Mouse (Mus musculus): Measurements from ENCODE around the gene Cdc34. TPM values are rescaled to one million over a fixed set of nuclear protein-coding genes. Genes with fewer than 3 reads are reported as not detected.

Cdc34 gene
- total RNA-seq, 1 experiment, result 507 TPM

DNA sequence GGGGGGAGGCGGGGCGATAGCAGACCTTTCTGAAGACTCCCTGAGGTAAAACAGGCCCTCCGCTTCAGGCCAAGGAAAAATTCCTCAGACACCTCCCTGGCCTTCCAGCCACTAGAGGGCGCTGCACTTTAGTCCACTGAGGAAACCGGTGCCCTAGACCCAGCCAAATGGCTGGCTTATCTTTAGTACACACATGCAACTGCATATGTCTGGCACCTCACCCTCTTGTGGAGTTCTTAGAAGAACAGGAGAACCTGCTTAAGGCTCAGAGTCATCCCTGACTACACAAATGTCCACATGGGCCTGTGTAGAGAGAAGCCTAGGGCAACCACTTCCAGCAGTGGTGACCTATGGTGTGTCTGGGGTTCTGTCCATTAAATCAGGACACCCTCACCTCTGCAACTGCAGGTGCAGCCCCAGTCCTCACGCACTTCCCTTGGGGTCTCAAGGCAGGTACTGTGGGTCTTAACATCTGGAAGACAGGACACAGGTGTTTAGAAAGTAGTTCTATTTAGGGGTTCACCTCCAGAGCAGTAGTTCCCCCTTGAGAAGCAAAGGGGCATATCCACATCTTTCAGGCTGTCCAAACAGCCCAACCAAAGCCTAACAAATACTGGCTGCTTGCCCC lies 30.6 kb downstream of the Cdc34 start:
- TF ChIP-seq ZC3H11A (IDR thresholded peaks at IDR 0.05; ENCODE audit: borderline replicate concordance, low read depth, low read length) (no peak), CHD2 (IDR thresholded peaks at IDR 0.05; ENCODE audit: low read depth, low read length) (no peak), MAFK (IDR thresholded peaks at IDR 0.05; ENCODE audit: insufficient read depth, low read depth, low read length) (no peak), ZNF384 (IDR thresholded peaks at IDR 0.05; ENCODE audit: low read depth, low read length) (no peak), HCFC1 (IDR thresholded peaks at IDR 0.05; ENCODE audit: borderline replicate concordance, insufficient read depth, low read length) (no peak)
- no peak overlapping the region for H3K9ac ChIP-seq (ENCODE audit: insufficient read depth, low read depth, low read length, poor library complexity, severe bottlenecking)
- peak; percentile 89 for DNase-seq (ENCODE audit: low read depth, low spot score)
- H3K36me3 ChIP-seq (ENCODE audit: control insufficient read depth, insufficient read depth, low read length, poor library complexity, severe bottlenecking), result peaks cover 37% of the 10 kb centered on the region
- no peak overlapping the region for H3K27ac ChIP-seq (ENCODE audit: insufficient read depth, low read depth, low read length, poor library complexity, severe bottlenecking)
- H3K4me3 ChIP-seq (ENCODE audit: insufficient read depth in 1 of 2, low read depth in 1 of 2, low read length in 2 of 2, poor library complexity in 1 of 2, severe bottlenecking in 1 of 2), result no peak overlapping the region
- peaks cover under 1 to 8% of the 10 kb centered on the region in 2 experiments; a peak in 2 of 4 replicates for H3K4me1 ChIP-seq (ENCODE audit: control insufficient read depth in 2 of 2, insufficient read depth in 2 of 2, low read length in 2 of 2, poor library complexity in 1 of 2)
- in situ Hi-C loops (cut with MboI; ENCODE audit: low sequenced_read_pairs in 2 of 2, unreplicated experiment in 2 of 2), result no loop called here
- no peaks in the 10 kb centered on the region for H3K9me3 ChIP-seq (ENCODE audit: control insufficient read depth, insufficient read depth, low read depth, low read length)

DNA sequence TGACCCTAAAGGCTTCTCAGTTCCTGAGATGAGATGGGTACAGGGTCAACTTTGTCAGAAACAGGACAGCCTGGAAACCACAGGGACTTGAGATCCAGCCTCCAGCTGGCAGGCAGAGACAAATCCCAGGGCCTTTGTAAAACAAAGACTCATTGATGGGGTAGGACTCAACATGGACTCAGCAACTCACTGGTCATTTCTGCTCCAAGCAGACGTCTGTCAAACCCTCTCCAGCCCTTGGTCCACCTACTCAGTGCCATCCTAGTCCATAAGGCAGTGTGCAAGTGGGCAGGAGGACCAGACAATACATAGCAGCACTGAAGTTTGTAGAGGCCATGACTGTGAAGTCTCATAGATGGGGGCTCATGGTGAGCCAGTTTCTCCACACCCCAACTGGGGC lies 31.2 kb downstream of the Cdc34 start:
- peaks cover 0 to 10% of the 10 kb centered on the region in 2 experiments; a peak in 1 of 4 replicates for H3K4me1 ChIP-seq (ENCODE audit: control insufficient read depth in 2 of 2, insufficient read depth in 2 of 2, low read length in 2 of 2, poor library complexity in 1 of 2)
- H3K27ac ChIP-seq (ENCODE audit: insufficient read depth, low read depth, low read length, poor library complexity, severe bottlenecking), result no peak overlapping the region
- no peaks in the 10 kb centered on the region for H3K9me3 ChIP-seq (ENCODE audit: control insufficient read depth, insufficient read depth, low read depth, low read length)
- in situ Hi-C loops (cut with MboI; ENCODE audit: low sequenced_read_pairs in 2 of 2, unreplicated experiment in 2 of 2), result no loop called here
- H3K9ac ChIP-seq (ENCODE audit: insufficient read depth, low read depth, low read length, poor library complexity, severe bottlenecking), result no peak overlapping the region
- H3K36me3 ChIP-seq (ENCODE audit: control insufficient read depth, insufficient read depth, low read length, poor library complexity, severe bottlenecking), result peaks cover 37% of the 10 kb centered on the region
- H3K4me3 ChIP-seq (ENCODE audit: insufficient read depth in 1 of 2, low read depth in 1 of 2, low read length in 2 of 2, poor library complexity in 1 of 2, severe bottlenecking in 1 of 2), result no peak overlapping the region
- DNase-seq (ENCODE audit: low read depth, low spot score), result no peak
- TF ChIP-seq MAFK (IDR thresholded peaks at IDR 0.05; ENCODE audit: insufficient read depth, low read depth, low read length) (no peak), CHD2 (IDR thresholded peaks at IDR 0.05; ENCODE audit: low read depth, low read length) (no peak), HCFC1 (IDR thresholded peaks at IDR 0.05; ENCODE audit: borderline replicate concordance, insufficient read depth, low read length) (no peak), ZNF384 (IDR thresholded peaks at IDR 0.05; ENCODE audit: low read depth, low read length) (no peak)

DNA sequence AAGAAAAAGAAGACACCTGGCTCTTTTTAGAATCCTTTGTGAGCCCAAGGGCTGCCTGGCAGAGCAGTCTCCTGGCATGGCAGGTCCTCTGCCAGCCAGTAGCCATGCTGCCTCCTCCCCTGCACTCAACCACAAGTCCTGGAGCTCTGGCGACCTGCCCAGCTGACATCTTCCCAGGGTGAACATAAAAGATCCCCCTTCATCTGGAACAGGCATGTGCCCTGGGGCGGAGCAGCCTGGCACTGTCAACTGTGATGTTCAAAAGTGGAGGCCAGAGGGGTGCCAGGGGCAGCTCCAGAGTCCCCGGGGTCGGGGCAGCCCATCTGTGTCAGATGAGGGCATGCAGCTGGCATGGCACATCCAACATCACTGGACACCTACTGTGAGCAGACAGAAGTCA lies 33.0 kb downstream of the Cdc34 start:
- TF ChIP-seq ZNF384 (IDR thresholded peaks at IDR 0.05; ENCODE audit: low read depth, low read length) (no peak), CHD2 (IDR thresholded peaks at IDR 0.05; ENCODE audit: low read depth, low read length) (no peak), HCFC1 (IDR thresholded peaks at IDR 0.05; ENCODE audit: borderline replicate concordance, insufficient read depth, low read length) (no peak), ZC3H11A (IDR thresholded peaks at IDR 0.05; ENCODE audit: borderline replicate concordance, low read depth, low read length) (no peak), MAFK (IDR thresholded peaks at IDR 0.05; ENCODE audit: insufficient read depth, low read depth, low read length) (no peak)
- Histone ChIP-seq H3K9me3 (ENCODE audit: control insufficient read depth, insufficient read depth, low read depth, low read length) (no peaks in the 10 kb centered on the region), H3K36me3 (ENCODE audit: control insufficient read depth, insufficient read depth, low read length, poor library complexity, severe bottlenecking) (peaks cover 19% of the 10 kb centered on the region), H3K4me1 (ENCODE audit: control insufficient read depth in 2 of 2, insufficient read depth in 2 of 2, low read length in 2 of 2, poor library complexity in 1 of 2) (peaks cover 0 to 6% of the 10 kb centered on the region in 2 experiments; a peak in 1 of 4 replicates), H3K27ac (ENCODE audit: insufficient read depth, low read depth, low read length, poor library complexity, severe bottlenecking) (no peak overlapping the region), H3K4me3 (ENCODE audit: insufficient read depth in 1 of 2, low read depth in 1 of 2, low read length in 2 of 2, poor library complexity in 1 of 2, severe bottlenecking in 1 of 2) (no peak overlapping the region), H3K9ac (ENCODE audit: insufficient read depth, low read depth, low read length, poor library complexity, severe bottlenecking) (no peak overlapping the region)
- in situ Hi-C loops (cut with MboI; ENCODE audit: low sequenced_read_pairs in 2 of 2, unreplicated experiment in 2 of 2), result no loop called here
- DNase-seq (ENCODE audit: low read depth, low spot score), result no peak

- Histone ChIP-seq H3K27ac (ENCODE audit: insufficient read depth, low read depth, low read length, poor library complexity, severe bottlenecking) (no peak within 1 kb of the TSS), H3K4me1 (ENCODE audit: control insufficient read depth in 2 of 2, insufficient read depth in 2 of 2, low read length in 2 of 2, poor library complexity in 1 of 2) (peaks cover 0 to 6% of the 10 kb centered on the region in 2 experiments; a peak in 1 of 4 replicates), H3K9me3 (ENCODE audit: control insufficient read depth, insufficient read depth, low read depth, low read length) (no peaks in the 10 kb centered on the region), H3K36me3 (ENCODE audit: control insufficient read depth, insufficient read depth, low read length, poor library complexity, severe bottlenecking) (peaks cover 4% of the 10 kb centered on the region), H3K4me3 (ENCODE audit: insufficient read depth in 1 of 2, low read depth in 1 of 2, low read length in 2 of 2, poor library complexity in 1 of 2, severe bottlenecking in 1 of 2) (peak within 1 kb of the TSS; percentile 63 to 79), H3K9ac (ENCODE audit: insufficient read depth, low read depth, low read length, poor library complexity, severe bottlenecking) (peak within 1 kb of the TSS; percentile 68)
- no peak for DNase-seq (ENCODE audit: low read depth, low spot score)
- TF ChIP-seq CHD2 (IDR thresholded peaks at IDR 0.05; ENCODE audit: low read depth, low read length) (no peak), HCFC1 (IDR thresholded peaks at IDR 0.05; ENCODE audit: borderline replicate concordance, insufficient read depth, low read length) (no peak), MAFK (IDR thresholded peaks at IDR 0.05; ENCODE audit: insufficient read depth, low read depth, low read length) (no peak), ZC3H11A (IDR thresholded peaks at IDR 0.05; ENCODE audit: borderline replicate concordance, low read depth, low read length) (no peak), ZNF384 (IDR thresholded peaks at IDR 0.05; ENCODE audit: low read depth, low read length) (no peak)
- in situ Hi-C loops (cut with MboI; ENCODE audit: low sequenced_read_pairs in 2 of 2, unreplicated experiment in 2 of 2), result no loop called here
Observed at GRCm38 (mm10) chr10:79716254-79716987, 34.4 kb downstream of the Cdc34 start, which contains the start of gene Hcn2. TSS of gene Hcn2 (plus strand) at chr10:79716634.

All from ES-E14 (cell line).